Mouse (Mus musculus) spleen, adult 2 months (tissue): ENCODE results near the gene Tmem53.

Source experiments
- CTCF ChIP-seq: fragments of 200-500 bp; IDR thresholded peaks from 2 replicates; pipeline ENCODE4 v1.5.1; 2011; ENCODE audit warnings: mild to moderate bottlenecking, inconsistent platforms; ENCODE audit not compliant: insufficient read depth, insufficient read length, insufficient replicate concordance; ENCODE audit errors: extremely low read depth
- POLR2A ChIP-seq: fragments of 200-500 bp; IDR thresholded peaks from 2 replicates; pipeline ENCODE4 v1.6.1; 2011; ENCODE audit warnings: low read depth, low read length, inconsistent platforms

- TF ChIP-seq CTCF, result no peak
- no peak for TF ChIP-seq POLR2A
Measured at GRCm38 (mm10) chr4:117284363-117284762, 32.6 kb downstream of the Tmem53 start.
